Mouse (Mus musculus) hindbrain, embryonic 14.5 days (tissue): ENCODE results near the gene Olfr156. TPM values are rescaled to one million over a fixed set of nuclear protein-coding genes. Genes with fewer than 3 reads are reported as not detected.
"Not testable (repeated sequence)": the region's sequence is repeated elsewhere in the genome, so short reads cannot be mapped to it uniquely, and the experiment has no call there.

Source experiments
- ATAC-seq: fragments of 200-750 bp; cut with Nextera tagmentation; 2 replicates; pipeline ENCODE4 v1.8.0; 2017; ENCODE audit warnings: moderate number of reproducible peaks, mild to moderate bottlenecking, moderate TSS enrichment, moderate library complexity; ENCODE audit not compliant: low FRiP score
- DNase-seq: peaks from one replicate; pipeline ENCODE4 v3.0.0-alpha.2; 2015; ENCODE audit warnings: low spot score
- H3K27ac ChIP-seq: fragments of 300-500 bp; sonication (generic); 2 replicates; pipeline ENCODE4 v1.5.1; 2014; ENCODE audit warnings: mild to moderate bottlenecking, moderate library complexity
- H3K27me3 ChIP-seq: fragments of 300-500 bp; sonication (generic); 2 replicates; pipeline ENCODE4 v1.6.1; 2014; ENCODE audit warnings: mild to moderate bottlenecking, low read length, mixed read lengths; ENCODE audit not compliant: control insufficient read depth, insufficient read depth
- H3K36me3 ChIP-seq: fragments of 300-500 bp; sonication (generic); replicated peaks from 2 replicates; pipeline ENCODE4 v1.6.1; 2014; ENCODE audit not compliant: control insufficient read depth, insufficient read depth
- H3K4me1 ChIP-seq: fragments of 300-500 bp; sonication (generic); replicated peaks from 2 replicates; pipeline ENCODE4 v1.6.1; 2014; ENCODE audit warnings: antibody characterized with exemption, low read length, mixed read lengths; ENCODE audit not compliant: control insufficient read depth, insufficient read depth
- H3K4me2 ChIP-seq: fragments of 300-500 bp; sonication (generic); replicated peaks from 2 replicates; pipeline ENCODE4 v1.6.1; 2014; ENCODE audit warnings: mild to moderate bottlenecking, moderate library complexity
- H3K4me3 ChIP-seq: fragments of 300-500 bp; sonication (generic); replicated peaks from 2 replicates; pipeline ENCODE4 v1.5.1; 2014; ENCODE audit warnings: mild to moderate bottlenecking, low read length
- H3K9ac ChIP-seq: fragments of 300-500 bp; sonication (generic); 2 replicates; pipeline ENCODE4 v1.6.1; 2014
- H3K9me3 ChIP-seq: fragments of 300-500 bp; sonication (generic); 2 replicates; pipeline ENCODE4 v1.6.1; 2016; ENCODE audit warnings: low read length; ENCODE audit not compliant: control insufficient read depth
- WGBS: fragments of 180-500 bp; shearing (Covaris S2); extraction: QIAGEN DNeasy Blood & Tissue Kit; methylation state at CpG from one replicate; pipeline ENCODE4 v1.1.7; 2014; 5-methylcytosine and 5-hydroxymethylcytosine counted together
- polyA plus RNA-seq: library from polyadenylated mRNA; unstranded; fragments of >200 nt; fragmentation: Nextera tagmentation; extraction: Ambion mirVana; gene quantifications from 2 replicates; pipeline ENCODE4 v1.2.1, GENCODE M21; 2014

Gene Olfr156
- polyA plus RNA-seq, 1 experiment from 2014 or later: not detected

DNA sequence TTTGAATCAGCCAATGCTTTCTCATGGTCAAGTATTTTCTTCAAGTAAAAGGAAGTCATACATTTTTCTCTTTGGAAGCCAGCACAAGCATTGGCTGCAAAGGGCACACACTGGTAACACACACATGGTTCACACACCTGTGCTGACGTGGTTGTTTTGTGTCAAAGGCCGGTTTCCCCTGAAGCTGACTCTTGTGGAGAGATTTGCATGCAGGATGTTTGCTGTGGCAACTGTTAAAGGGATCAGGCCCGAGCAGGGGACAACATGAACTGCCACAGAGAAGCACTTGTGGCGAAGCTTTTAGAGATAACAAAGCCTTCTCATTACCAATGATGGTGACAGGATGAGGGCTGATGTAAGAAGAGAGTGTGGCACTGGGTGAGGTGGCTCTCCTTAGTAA, 11.1 kb upstream of the Olfr156 start:
- Histone ChIP-seq H3K27ac (no peak overlapping the region), H3K4me3 (no peak overlapping the region), H3K4me1 (no peaks in the 10 kb centered on the region), H3K9me3 (no peaks in the 10 kb centered on the region), H3K27me3 (no peaks in the 10 kb centered on the region), H3K4me2 (no peak overlapping the region), H3K9ac (no peak overlapping the region), H3K36me3 (no peaks in the 10 kb centered on the region)
- DNase-seq: no peak
- ATAC-seq: no peak
- WGBS: 79% methylated on average over 4 of the region's 4 CpGs

DNA sequence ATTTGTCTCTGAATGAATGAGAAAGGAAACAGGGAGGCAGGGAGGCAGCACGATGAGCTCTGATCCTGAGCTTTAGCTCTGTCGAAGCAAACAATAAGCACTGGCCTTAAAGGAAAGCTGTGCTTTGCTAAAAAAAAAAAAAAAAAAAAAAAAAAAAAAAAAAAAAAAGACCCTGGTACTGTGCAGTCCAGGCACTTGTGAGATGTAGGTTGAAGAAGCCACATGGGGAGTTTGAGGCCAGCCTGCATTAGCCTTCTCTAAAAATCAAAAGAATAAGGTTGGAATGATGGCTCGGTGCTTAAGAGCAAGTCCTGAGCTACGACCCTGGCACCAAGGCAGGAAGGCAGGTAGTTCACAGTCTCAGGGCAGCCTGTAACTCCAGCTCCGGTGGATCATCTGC, 10.1 kb upstream of the Olfr156 start:
- DNase-seq (no peak), ATAC-seq (no peak)
- Histone ChIP-seq H3K27ac (no peak overlapping the region), H3K4me1 (no peaks in the 10 kb centered on the region), H3K9ac (no peak overlapping the region), H3K4me2 (no peak overlapping the region), H3K36me3 (no peaks in the 10 kb centered on the region), H3K9me3 (no peaks in the 10 kb centered on the region), H3K4me3 (no peak overlapping the region), H3K27me3 (no peaks in the 10 kb centered on the region)
- 69% methylated on average over 5 of the region's 5 CpGs for WGBS

DNA sequence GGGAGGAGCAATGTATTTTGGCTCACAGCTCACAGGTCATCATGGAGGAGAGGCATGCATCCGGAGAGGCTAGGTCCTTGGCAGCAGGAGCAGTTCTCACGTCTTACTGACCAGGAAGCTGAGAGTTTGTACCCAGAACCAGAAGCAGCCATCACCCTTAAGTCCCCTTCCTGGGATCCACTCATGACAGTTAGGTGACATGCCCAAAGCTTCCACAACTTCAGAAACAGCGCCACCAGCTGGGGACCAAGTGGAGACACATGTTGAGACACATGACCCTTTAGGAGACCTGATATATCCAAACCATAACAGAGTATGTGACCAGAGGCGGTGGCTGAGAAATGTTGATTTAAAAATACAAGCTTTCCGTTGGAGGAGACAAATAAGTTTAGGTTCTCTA, 8.3 kb upstream of the Olfr156 start:
- ATAC-seq (no peak), DNase-seq (no peak)
- H3K36me3 ChIP-seq: no peaks in the 10 kb centered on the region
- H3K4me1 ChIP-seq: no peaks in the 10 kb centered on the region
- 70% methylated on average over 5 of the region's 5 CpGs for WGBS
- no peaks in the 10 kb centered on the region for H3K27me3 ChIP-seq
- H3K27ac ChIP-seq: no peak overlapping the region
- no peak overlapping the region for H3K4me2 ChIP-seq
- H3K9ac ChIP-seq: no peak overlapping the region
- no peaks in the 10 kb centered on the region for H3K9me3 ChIP-seq
- no peak overlapping the region for H3K4me3 ChIP-seq

DNA sequence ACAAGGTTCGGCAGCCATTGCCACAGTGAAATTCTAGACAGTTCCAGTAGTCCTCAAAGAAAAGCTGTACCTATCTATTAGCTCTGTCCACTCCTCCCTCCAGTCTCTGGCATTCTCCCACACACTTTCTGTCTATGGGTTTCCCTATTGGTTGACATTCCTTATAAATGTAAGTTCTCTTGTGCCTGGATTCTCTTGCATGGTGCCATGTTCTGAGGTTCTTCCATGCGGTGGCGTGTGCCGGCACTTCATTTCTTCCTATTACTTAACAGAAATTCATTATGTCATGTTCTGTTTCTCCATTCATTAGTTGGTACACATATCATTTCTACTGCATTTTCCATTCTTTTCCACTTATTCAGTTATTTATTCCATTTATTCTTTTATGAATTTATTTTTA, 5.1 kb upstream of the Olfr156 start:
- Histone ChIP-seq H3K27me3 (no peaks in the 10 kb centered on the region), H3K4me2 (no peak overlapping the region), H3K4me3 (no peak overlapping the region), H3K27ac (no peak overlapping the region), H3K9ac (no peak overlapping the region), H3K4me1 (no peaks in the 10 kb centered on the region), H3K36me3 (no peaks in the 10 kb centered on the region), H3K9me3 (no peaks in the 10 kb centered on the region)
- 93% methylated on average over 4 of the region's 4 CpGs for WGBS
- no peak for ATAC-seq
- no peak for DNase-seq

DNA sequence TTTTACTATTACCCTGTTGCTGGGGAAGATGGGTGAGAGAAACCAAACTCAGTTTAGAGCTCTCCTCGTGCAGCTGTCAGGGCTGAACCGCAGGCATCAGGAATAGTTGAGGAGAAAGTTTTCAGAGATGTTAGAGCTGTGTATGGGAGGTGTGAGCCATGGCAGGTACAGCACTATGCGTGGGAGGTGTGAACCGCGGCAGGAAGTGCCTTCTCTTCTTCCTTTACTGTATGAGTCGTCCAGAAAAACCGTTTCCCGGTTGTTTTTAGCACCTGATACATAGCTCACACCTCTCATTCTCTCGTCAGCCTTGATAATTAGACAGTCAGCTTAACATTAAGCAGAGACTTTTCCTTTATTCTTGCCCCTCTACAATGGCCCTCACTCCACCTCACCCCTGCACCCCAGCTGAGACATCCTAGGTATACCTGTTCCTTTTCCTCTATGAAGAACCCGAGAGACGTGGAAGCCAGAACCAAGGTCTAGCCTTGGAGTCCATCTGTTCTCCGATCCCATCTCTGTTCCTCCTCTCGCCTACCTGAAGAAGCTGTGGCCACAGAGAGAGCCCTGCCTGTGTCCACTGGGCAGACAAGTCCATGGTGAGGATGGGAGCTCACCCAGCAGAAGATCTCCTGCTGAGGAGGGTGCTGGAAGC, 672 bp downstream of the Olfr156 start:
- no peaks in the 10 kb centered on the region for H3K4me1 ChIP-seq
- H3K9ac ChIP-seq: no peak overlapping the region
- ATAC-seq: no peak
- H3K4me3 ChIP-seq: no peak overlapping the region
- no peaks in the 10 kb centered on the region for H3K36me3 ChIP-seq
- no peak overlapping the region for H3K27ac ChIP-seq
- 90% methylated on average over 13 of the region's 13 CpGs for WGBS
- DNase-seq: no peak
- H3K4me2 ChIP-seq: no peak overlapping the region
- no peaks in the 10 kb centered on the region for H3K27me3 ChIP-seq
- no peaks in the 10 kb centered on the region for H3K9me3 ChIP-seq

DNA sequence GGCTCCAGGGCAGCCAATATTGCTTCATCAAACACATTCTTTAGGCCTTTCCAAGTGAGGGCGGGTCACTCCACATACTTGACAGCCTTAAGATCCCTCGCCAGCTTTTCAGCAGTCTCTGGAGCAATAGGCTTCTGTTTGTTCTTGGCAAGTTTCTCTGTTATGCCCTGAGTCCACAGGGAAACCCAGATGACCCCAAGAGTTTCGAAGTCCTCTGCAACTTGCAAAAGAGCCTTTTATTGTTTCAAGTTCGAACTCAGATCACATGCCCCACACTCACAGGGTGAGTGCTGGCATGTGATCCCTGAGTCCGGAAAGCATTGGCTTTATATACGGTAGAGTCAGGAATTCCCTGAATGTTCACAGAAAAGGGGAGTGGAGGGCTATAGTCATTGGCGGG, 24.8 kb downstream of the Olfr156 start:
- Histone ChIP-seq H3K9me3 (peaks cover 8% of the 10 kb centered on the region), H3K4me1 (no peaks in the 10 kb centered on the region), H3K27me3 (no peaks in the 10 kb centered on the region), H3K9ac (no peak overlapping the region), H3K4me3 (no peak overlapping the region), H3K27ac (no peak overlapping the region), H3K36me3 (no peaks in the 10 kb centered on the region), H3K4me2 (no peak overlapping the region)
- ATAC-seq (no peak), DNase-seq (no peak)
- WGBS: 76% methylated on average over 7 of the region's 7 CpGs

DNA sequence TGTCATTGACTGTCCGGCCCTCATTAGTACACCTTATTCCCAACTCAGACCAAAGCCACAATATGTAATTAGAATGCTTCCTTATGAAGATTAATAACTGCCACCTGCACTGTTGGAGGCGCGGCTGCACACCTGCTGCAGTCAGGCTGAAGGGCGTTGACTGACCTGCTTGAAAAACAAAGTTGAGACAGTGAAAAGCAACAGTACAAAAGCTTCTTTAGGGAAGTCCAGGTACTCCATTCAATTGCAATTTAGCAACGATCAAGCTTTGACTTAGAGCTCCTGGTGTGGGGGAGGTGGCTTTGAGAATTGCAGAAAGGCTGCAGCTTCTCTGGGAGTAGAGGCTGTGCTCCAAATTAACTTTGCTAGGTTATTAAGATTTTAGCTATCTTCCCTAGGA, 27.9 kb downstream of the Olfr156 start:
- not testable (repeated sequence) for H3K27ac ChIP-seq, H3K36me3 ChIP-seq, H3K4me2 ChIP-seq, H3K4me1 ChIP-seq, H3K27me3 ChIP-seq, ATAC-seq, H3K9me3 ChIP-seq, H3K4me3 ChIP-seq, H3K9ac ChIP-seq, DNase-seq
- WGBS: 90% methylated on average over 5 of the region's 5 CpGs

DNA sequence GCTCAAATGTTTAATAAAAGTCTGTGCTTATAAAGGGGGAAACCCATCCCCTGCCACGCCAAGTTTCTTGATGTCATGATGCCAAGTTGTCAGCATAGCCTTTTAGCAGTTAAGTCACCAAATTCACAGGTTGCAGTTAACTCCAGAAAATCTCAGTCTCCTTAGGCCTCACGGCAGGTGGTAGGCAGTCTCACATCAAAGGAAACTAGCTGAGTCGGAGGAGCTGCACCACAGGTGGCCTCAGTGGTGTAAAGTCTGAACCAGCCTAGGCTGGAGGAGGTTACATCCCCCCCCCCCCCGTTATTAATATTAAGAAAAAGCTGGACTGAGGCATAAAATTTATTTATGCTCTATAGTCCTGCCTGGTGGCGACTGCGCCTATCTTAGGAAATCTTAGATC, 28.4 kb downstream of the Olfr156 start:
- Histone ChIP-seq H3K9me3 (no peaks in the 10 kb centered on the region), H3K27me3 (no peaks in the 10 kb centered on the region), H3K4me2 (no peak overlapping the region), H3K36me3 (no peaks in the 10 kb centered on the region), H3K27ac (no peak overlapping the region), H3K9ac (no peak overlapping the region), H3K4me3 (no peak overlapping the region), H3K4me1 (no peaks in the 10 kb centered on the region)
- WGBS: 79% methylated on average over 6 of the region's 6 CpGs
- DNase-seq (no peak), ATAC-seq (no peak)

DNA sequence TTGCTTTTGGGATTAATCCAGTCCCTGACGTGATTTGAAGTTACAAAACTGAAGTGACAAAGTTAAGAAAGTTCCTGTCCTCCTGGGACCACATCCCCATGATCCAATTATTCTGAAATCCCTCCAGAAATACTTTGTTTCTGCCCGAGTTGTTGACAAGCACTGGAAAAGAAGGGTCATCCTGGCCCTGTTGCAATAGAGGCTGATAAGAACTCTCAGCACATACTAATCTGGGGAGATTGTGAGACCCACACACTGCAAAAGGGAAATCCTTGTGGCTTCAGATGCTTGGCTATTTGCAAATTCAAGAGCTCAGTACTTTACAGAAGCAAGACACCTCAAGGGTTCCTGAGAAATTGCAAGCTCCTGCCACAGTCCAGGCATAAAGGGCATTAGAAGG, 51.4 kb downstream of the Olfr156 start:
- no peaks in the 10 kb centered on the region for H3K4me1 ChIP-seq
- no peak overlapping the region for H3K27ac ChIP-seq
- H3K27me3 ChIP-seq: no peaks in the 10 kb centered on the region
- no peaks in the 10 kb centered on the region for H3K36me3 ChIP-seq
- H3K4me2 ChIP-seq: no peak overlapping the region
- no peaks in the 10 kb centered on the region for H3K9me3 ChIP-seq
- ATAC-seq (no peak), DNase-seq (no peak)
- H3K4me3 ChIP-seq: no peak overlapping the region
- no peak overlapping the region for H3K9ac ChIP-seq
- 43% methylated on average over 2 of the region's 2 CpGs for WGBS

DNA sequence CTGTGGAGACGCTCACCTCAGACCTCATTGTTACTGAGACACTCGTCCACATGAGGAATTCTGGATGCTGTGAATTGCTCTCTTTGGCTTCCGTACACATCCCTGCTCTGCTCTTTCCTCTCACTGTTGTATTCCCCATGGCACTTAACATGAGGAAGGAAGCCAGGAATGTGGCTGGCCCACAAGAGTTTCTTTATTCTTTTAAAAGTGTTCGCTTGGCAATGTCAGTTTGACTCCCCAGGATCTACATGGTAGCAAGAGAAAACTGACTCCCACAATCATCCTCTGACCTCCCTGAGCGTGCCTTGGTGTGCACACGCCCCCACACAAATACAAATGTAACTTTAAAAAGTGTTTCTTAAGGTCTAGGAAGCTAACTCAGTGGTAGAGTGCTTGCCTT, 52.1 kb downstream of the Olfr156 start:
- Histone ChIP-seq H3K27me3 (no peaks in the 10 kb centered on the region), H3K4me3 (no peak overlapping the region), H3K36me3 (no peaks in the 10 kb centered on the region), H3K27ac (no peak overlapping the region), H3K9ac (no peak overlapping the region), H3K4me1 (no peaks in the 10 kb centered on the region), H3K4me2 (no peak overlapping the region), H3K9me3 (no peaks in the 10 kb centered on the region)
- DNase-seq: no peak
- 63% methylated on average over 6 of the region's 6 CpGs for WGBS
- ATAC-seq: no peak
